Mouse (Mus musculus): ENCODE data around the gene Agr2.

Gene Agr2

GRCm38 (mm10) chr12:35992711-35993110 lies at the start of gene Agr2:
TSS of gene Agr2 (plus strand) at chr12:35992907.
- DNase-seq (ENCODE audit: low read depth, low spot score) = no peak

- no peak for DNase-seq (ENCODE audit: low read depth, low spot score)
These were observed 41.0 kb upstream of the Agr2 start for GRCm38 (mm10) chr12:35951757-35952156.

- no peak for DNase-seq (ENCODE audit: low read depth, low spot score)
These were observed 35.5 kb upstream of the Agr2 start for GRCm38 (mm10) chr12:35957235-35957634.

GRCm38 (mm10) chr12:35966098-35966767 lies 26.5 kb upstream of the Agr2 start:
- DNase-seq (ENCODE audit: low read depth, low spot score) = no peak

GRCm38 (mm10) chr12:35966768-35967141 lies 26.0 kb upstream of the Agr2 start:
- no peak for DNase-seq (ENCODE audit: low read depth, low spot score)

GRCm38 (mm10) chr12:35975898-35976297 lies 16.8 kb upstream of the Agr2 start:
- DNase-seq (ENCODE audit: low read depth, low spot score) = no peak

GRCm38 (mm10) chr12:35977633-35978246 lies 15.0 kb upstream of the Agr2 start:
- no peak for DNase-seq (ENCODE audit: low read depth, low spot score)

GRCm38 (mm10) chr12:35979625-35980024 lies 13.1 kb upstream of the Agr2 start:
- no peak for DNase-seq (ENCODE audit: low read depth, low spot score)

- DNase-seq (ENCODE audit: low read depth, low spot score) = peak; percentile 38
These were observed 10.9 kb upstream of the Agr2 start for GRCm38 (mm10) chr12:35981732-35982360.

GRCm38 (mm10) chr12:35983472-35983871 lies 9.2 kb upstream of the Agr2 start:
- DNase-seq (ENCODE audit: low read depth, low spot score) = no peak

GRCm38 (mm10) chr12:35984743-35985142 lies 8.0 kb upstream of the Agr2 start:
- DNase-seq (ENCODE audit: low read depth, low spot score) = no peak

GRCm38 (mm10) chr12:35993583-35993982 lies 876 bp downstream of the Agr2 start:
- DNase-seq (ENCODE audit: low read depth, low spot score) = no peak

- DNase-seq (ENCODE audit: low read depth, low spot score) = no peak
These were observed 1.4 kb downstream of the Agr2 start for GRCm38 (mm10) chr12:35994098-35994497.

- peak; percentile 54 for DNase-seq (ENCODE audit: low read depth, low spot score)
These were observed 3.1 kb downstream of the Agr2 start for GRCm38 (mm10) chr12:35995799-35996198.

- DNase-seq (ENCODE audit: low read depth, low spot score) = no peak
These were observed 12.0 kb downstream of the Agr2 start for GRCm38 (mm10) chr12:36004714-36005113.

GRCm38 (mm10) chr12:36007581-36007980 lies 14.9 kb downstream of the Agr2 start:
- DNase-seq (ENCODE audit: low read depth, low spot score) = no peak

GRCm38 (mm10) chr12:36008364-36009047 lies 15.8 kb downstream of the Agr2 start:
- no peak for DNase-seq (ENCODE audit: low read depth, low spot score)

- DNase-seq (ENCODE audit: low read depth, low spot score) = no peak
These were observed 20.7 kb downstream of the Agr2 start for GRCm38 (mm10) chr12:36013216-36013910.

- DNase-seq (ENCODE audit: low read depth, low spot score) = no peak
These were observed 25.1 kb downstream of the Agr2 start for GRCm38 (mm10) chr12:36017791-36018190.

- no peak for DNase-seq (ENCODE audit: low read depth, low spot score)
These were observed 26.9 kb downstream of the Agr2 start for GRCm38 (mm10) chr12:36019572-36019971.

- no peak for DNase-seq (ENCODE audit: low read depth, low spot score)
These were observed 27.4 kb downstream of the Agr2 start for GRCm38 (mm10) chr12:36020081-36020480.

GRCm38 (mm10) chr12:36020710-36021109 lies 28.0 kb downstream of the Agr2 start:
- DNase-seq (ENCODE audit: low read depth, low spot score) = no peak
